Mouse (Mus musculus) bone marrow macrophage, adult 2 months (primary cell): ENCODE measurements around the gene Syn2.

Experiments used
- CTCF ChIP-seq: IDR thresholded peaks from 2 replicates; pipeline ENCODE4 v1.5.1; 2012; ENCODE audit warnings: low read depth, mild to moderate bottlenecking, low read length, moderate library complexity
- POLR2A ChIP-seq: IDR thresholded peaks from 2 replicates; pipeline ENCODE4 v1.6.1; 2012; ENCODE audit warnings: mild to moderate bottlenecking, low read depth, low read length, borderline replicate concordance

- TF ChIP-seq POLR2A = no peak
- no peak for TF ChIP-seq CTCF
These were observed 136.6 kb downstream of the Syn2 start for GRCm38 (mm10) chr6:115271326-115271725.
